Mouse (Mus musculus) right cerebral cortex, adult 2 months (tissue): ENCODE measurements around the gene Pick1.

Source experiments
- DNase-seq, 2 experiments: peaks; one replicate each; pipeline ENCODE4 v3.0.0; 2021 to 2022; ENCODE audit warnings: low spot score in 2 of 2

Gene Pick1

DNA sequence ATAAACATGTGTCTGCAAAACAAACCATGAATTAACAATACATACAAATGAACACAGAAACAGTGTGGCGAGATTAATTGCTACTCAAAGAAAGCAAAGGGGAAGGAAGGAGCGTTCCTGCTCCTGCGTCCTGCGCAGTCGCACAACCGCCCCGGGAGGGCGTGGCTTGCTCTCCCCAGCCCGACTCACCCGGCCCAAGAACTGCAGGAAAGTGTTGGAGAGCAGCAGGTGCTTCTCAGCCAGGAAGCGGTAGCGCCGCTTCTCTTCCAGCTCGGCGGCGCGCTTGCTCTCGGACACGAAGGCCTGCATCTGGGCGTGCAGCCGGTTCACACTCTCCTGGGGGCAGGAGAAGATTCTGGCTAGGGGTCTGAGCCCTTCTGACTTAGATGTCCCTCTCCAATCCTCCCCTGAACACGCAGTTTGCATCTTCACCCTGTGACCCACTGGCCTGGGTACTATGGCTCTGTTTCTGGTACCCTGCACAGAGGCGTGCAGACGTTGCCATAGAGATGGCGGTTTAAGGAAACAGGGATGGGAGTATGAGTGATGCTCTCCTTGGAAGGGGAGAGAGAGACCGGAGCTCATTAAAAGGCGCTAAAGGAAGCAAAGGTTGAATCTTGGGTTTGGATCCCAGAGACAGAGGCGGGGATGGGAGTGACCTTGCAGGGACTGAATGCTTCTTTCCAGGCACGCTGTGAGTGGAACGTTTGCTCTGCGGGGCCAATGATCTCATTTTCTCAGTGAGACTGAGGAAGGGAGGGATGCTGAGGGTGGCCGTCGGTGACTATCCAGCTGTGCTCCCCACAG lies 41.5 kb downstream of the Pick1 start:
- peak; percentile 51 to 63 for DNase-seq

DNA sequence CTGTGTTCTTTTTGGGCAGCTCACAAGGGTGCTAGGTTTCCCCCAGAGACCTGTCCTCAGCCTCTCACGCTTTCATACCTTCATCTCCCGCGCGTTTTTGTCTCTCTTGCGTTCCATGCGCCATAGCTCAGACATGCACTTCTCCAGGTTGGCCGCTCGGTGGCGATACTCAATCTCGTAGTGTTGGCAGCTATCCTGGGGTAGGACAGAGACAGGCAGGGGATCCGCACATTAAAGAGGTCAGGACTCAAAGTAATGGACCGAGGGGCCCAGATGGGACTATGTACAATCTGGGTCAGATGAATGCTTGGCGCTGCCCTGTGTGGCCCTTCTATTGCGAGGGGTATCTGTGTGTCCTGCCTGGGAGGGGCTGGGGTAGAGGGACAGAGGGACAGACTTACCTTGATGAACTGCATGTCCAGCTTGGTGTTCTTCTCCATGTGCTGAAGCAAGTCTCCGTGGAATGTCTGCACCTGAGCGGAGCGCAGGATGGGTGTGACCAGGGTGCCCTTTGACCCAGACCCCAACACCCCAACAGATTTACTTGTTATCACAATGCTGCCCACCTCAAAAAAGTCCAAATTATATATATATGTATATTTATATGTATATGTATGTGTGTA lies 42.3 kb downstream of the Pick1 start:
- DNase-seq: peak; percentile 35 to 53

- DNase-seq: no peak
Measured at GRCm38 (mm10) chr15:79273020-79273419, 44.0 kb downstream of the Pick1 start.

DNA sequence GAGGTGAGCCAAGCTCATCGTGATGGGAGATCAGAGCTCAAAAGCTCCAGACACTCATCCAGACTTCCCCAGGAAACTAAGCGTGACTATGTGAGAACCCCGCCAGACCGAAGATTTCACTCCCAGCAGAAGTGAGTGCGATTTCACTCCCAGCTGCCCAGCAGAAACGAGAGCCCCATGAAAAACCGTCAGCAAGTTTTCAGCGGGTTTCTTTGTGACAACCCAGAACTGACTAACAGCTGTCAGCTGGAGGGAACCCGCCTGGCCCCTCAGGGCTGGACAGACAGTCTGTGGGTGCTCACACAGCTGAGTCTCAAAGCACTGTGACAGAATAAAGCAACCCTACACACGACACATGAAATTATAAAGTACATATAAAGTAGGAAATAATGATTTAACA lies 48.8 kb downstream of the Pick1 start:
- no peak for DNase-seq

GRCm38 (mm10) chr15:79280209-79280608 lies 51.2 kb downstream of the Pick1 start:
- DNase-seq: no peak

GRCm38 (mm10) chr15:79280850-79281249 lies 51.9 kb downstream of the Pick1 start:
- DNase-seq: no peak

GRCm38 (mm10) chr15:79281389-79281788 lies 52.4 kb downstream of the Pick1 start:
- DNase-seq: no peak

DNA sequence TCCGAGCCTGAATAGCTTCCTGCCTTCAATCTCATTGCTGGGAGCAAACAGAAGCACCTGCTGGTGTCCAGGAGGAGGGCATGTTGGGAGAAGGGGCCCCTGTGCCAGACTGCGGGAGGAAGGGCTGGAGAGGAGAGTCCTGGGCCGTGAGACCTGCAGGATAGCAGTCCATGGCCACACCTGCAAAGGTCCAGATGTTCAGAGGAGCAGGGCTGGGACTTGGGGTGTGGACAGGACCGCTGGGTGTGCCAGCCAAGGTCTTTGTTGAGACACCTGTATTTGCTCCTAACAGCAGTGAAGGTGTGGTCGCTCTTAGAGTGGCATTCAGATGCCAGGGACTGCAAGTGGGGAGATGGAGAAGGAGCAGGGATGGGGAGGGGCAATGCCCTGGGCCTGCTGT lies 53.5 kb downstream of the Pick1 start:
- DNase-seq: no peak

DNA sequence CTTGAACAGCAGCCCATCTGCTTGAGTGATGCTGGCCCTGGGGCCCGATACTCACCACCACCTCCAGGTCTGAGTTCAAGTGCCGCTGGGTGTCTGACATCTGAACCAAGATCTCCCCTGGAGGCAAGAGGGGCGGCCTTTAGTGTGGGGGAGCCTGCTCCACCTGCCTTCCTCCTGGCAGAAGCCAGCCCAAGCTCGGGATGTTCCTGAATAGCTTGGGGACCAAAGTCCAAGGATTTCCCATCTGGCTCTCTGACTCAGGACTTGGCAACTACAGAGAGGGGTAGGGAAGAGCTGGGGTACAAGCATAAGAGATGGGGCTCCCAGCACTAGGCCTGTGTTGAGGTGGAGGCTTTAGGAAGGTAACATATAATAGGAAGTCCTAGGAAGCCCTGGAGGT lies 54.4 kb downstream of the Pick1 start:
- DNase-seq: no peak

GRCm38 (mm10) chr15:79285399-79285798 lies 56.4 kb downstream of the Pick1 start, which contains the start of gene Baiap2l2:
Gene Baiap2l2, minus strand, starts transcription at chr15:79285537.
- no peak for DNase-seq

GRCm38 (mm10) chr15:79286141-79286540 lies 57.2 kb downstream of the Pick1 start:
- DNase-seq: no peak

DNA sequence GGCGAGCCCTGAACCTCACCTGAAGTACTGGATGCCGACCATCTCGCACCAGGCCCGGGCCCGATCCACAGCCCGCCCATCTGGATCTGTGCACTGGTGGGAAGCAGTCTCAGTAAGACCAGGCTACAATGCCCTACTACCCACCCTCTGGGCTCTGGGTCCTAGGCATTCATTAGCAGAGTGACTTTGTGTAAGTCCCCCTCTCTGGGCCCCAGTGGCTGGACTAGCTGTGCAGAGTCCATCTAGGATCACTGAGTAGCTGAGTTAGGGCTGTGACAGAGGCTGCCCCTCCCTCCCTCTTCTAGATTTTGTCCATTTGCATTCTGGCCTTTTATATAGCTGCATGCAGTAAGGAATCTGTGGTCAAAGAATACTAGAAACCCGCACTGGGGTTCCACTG lies 58.1 kb downstream of the Pick1 start:
- DNase-seq: no peak

DNA sequence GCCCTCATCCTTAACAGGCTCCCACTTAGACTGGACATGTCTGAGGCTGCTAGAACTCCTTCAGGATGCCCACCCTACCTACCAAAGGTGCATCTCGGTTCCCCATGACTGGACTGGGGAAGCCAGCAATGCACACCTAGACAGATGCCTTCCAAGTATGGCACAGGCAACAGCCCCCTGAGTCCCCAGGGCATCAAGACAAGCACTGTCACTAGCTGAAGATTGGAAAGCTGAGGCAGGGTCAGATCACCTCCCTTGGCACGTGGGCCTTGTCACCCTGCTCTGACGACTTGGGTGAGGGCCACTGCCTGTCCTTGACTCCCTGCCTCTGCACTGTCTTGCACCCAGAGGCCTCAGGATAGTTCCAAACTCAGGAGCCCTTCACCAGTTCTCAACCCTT lies 59.4 kb downstream of the Pick1 start:
- DNase-seq: no peak

GRCm38 (mm10) chr15:79289441-79289840 lies 60.5 kb downstream of the Pick1 start:
- DNase-seq: no peak

DNA sequence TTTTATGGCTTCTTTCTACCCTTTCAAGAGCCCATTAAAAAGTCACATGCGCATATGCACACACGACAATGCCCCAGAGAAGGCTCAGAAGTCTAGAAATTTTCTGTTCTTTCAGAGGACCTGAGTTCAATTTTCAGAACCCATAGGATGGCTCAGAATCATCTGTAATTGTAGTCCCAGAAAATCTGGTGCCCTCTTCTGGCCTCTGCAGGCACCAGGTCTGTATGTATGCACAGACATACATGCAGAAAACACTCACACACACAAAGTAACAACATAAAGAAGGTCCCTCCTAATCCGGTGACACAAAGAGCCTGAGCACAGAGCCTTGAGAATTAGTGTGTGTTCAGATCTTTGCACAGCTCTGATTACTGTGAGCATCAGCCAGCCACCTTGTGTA lies 61.4 kb downstream of the Pick1 start:
- DNase-seq: no peak

DNA sequence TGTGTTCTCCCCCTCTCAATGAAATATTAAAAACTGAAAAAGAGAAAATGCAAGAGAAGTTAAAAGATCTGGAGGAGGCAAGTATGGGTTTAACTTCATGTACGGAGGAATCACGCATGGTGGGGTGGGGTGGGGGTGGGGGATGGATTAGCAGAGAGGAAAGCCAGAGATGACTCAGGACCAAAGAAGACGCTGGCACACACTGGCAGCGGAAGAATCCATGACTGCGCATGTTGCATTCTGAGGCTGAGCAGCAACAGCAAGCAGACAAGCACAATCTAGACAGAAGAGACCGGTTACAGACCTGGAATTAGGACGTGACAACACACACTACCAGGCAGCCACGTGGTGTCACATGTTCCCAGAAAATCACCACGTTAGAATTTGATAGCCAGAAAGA lies 63.8 kb downstream of the Pick1 start:
- DNase-seq: peak in 1 of 2 experiments; percentile 14

- no peak for DNase-seq
Measured at GRCm38 (mm10) chr15:79298553-79298952, 69.6 kb downstream of the Pick1 start.
